Mouse (Mus musculus): ENCODE data around the gene Rbfox1.

The Rbfox1 gene

DNA sequence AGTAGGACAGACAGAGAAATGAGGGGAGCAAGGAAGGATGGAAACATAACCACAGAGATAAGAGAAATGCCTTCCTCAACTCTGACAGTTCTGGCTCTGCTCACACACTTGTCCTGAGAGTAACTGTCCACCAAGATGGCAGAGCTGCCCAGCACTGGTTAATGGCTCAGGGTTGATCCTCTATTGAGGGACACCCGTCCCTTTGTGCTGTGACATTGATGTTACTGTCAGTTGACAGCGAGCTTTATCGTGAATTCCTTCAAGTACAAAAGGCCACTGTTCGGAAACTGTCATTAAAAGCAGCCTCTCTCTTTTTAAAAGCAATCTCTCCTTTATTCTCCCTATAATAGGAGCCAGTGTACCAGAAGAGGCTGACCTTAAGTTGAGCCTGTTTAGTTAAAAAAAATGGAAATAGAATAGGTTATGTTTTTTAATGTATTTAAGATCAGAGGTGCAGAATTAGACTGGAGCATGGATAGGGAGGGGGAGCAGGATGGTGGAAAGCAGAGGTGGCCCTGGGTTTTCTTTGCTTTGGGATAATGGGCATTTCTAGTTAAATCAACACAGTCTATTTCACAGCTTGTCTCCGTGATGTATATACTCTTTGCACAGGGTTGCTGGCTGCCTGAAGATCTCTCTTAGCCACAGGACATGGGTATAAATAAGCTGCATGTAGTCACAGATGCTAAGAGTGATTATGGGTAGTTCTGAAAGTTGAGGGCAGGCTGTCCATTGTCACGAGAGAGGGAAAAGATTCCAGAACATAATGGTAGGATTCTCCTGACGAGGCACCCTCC lies 212.3 kb downstream of the Rbfox1 start:
- DNase-seq (ENCODE audit: low spot score): no peak

DNA sequence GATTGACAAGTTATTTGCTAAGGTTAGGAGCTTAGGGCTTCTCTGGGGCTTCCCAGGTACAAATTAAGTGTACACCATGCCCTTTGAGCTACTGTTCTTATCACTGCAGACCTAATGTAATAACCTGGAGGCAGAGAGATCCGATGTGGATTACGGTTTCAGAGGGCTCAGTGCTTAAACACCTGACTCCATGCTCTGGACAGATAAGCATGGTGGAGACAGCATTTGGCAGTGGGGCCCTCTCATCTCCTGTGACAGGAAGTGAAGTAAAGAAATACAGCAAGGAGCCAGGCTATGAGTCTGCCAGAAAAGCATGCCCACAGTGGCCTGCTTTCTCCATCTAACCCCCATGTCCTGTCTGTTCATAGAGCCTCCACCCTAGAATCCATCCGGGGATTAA lies 213.0 kb downstream of the Rbfox1 start:
- no peak for DNase-seq (ENCODE audit: low spot score)

DNA sequence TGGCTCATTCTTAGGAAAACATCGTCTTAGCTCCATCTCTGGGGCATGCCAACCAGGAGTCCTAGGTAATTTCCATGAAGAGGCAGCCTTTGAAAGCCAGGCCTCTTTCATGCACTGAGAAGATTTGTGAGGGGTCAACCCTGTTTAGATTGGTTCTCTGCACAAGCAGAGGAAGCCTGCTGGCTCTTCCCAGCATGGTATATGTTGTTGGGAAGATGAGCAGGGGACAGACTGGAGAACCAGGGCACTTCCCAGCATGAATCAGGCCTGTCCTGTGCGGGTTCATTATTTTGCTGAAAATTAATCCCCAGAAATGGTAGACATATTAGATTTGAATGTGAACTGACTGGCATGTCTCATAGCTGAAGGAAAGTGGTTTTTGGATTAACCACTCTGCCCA lies 214.4 kb downstream of the Rbfox1 start:
- DNase-seq (ENCODE audit: low spot score): no peak

DNA sequence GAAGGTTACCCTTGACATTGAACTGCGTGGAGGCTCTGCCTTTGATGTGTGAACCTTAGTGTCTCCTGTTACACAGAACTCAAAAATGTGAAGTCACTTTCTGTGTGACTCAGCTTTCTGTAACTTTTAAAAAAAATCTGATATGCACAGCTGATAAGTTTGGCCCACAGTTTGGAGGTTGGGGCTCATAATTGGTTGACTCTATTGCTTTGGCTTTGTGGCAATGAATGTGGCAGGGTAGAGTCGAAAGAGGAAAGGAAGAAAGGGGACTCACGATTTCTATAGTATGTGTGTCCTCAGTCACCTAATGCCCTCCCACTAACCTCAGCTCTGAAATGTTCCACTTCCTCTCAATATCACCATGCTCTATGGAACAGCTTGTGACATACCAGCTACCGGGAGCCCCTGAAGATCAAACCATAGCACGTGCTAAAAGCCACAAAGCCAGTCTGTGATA lies 215.3 kb downstream of the Rbfox1 start:
- DNase-seq (ENCODE audit: low spot score): no peak

DNA sequence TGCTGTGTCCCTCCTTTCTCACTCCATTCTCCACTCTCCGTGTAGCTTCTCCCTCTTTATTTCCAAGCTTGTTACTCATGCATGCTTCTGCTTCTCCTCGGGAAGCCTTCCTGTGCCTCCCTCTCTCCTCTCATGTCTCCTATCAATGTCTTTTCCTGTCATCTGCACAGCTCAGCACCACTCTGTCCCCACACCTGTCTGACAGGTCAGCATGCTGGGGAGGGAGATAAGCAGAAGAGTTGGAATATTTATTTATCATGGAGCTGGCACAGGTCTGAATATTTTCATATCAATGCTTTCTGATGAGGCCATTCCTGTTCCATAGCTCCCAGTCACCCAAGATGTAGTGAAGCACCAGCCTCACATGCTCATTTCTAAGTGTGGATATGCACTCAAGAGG lies 218.6 kb downstream of the Rbfox1 start:
- DNase-seq (ENCODE audit: low spot score): no peak

DNA sequence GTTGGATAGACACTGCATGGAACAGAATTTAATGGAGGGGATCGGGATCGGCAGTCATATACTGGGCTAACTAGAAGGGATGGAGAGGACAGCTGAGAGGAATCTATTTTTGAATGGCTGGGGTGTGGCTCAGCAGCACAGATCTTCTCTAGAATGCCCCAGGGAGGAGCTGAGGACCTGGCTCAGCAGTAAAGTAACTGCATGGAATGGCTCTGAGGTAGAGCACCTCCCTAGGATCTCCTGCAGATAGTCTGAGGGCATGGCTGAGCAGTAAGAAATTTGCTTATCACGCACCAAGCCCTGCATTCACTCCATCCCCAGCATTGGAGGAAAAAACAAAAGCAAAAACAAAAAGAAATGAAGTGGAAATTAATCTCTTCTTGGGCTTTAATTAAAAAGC lies 225.0 kb downstream of the Rbfox1 start:
- no peak for DNase-seq (ENCODE audit: low spot score)

DNA sequence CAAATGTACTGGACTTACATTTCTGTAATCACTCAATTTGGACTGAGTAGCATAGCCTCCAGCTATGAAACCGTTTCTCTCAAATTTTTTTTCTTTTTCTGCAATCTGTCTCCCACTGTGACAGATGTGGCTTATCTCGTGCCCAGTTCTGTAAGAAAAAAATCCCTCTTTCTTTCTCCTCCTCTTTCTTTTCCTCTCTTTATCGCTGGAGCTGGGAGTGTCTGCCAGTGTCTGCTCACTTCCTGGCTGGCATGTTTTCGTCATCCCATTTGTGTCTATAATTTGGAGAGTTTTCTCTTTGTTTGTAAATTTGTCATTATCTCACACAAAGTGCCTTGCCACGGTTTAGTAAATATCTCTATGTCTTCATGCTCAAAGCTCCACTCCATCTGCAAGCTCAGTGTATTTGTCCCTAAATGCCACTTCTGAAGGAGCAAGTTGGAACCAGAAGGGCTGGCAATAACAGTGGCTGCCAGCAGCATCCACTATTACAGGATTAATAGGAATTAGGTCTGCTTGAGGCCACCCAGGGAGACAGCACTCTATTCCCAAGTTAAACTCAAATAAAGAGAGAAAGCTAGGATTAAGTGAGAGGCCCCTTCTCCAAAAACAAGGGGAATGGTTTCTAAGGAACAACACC lies 228.8 kb downstream of the Rbfox1 start:
- DNase-seq (ENCODE audit: low spot score): no peak

DNA sequence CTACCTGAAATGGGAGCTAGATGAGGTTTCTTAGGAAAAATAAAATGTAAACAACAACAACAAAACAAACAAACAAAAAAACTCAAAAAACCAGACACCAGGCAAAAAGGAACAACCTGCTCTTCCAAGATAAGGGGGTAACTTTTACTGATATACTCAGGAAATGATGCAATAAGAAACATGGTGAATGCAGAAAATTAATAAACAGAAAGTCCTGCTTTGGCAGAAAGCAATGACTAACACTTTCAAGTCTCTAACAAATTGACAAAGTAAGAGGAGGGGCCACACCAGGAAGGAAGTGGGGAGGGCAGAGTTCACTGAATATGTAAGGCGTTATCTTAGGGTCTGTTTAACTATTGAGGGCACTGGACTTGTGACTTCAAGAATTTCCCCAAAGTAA lies 234.3 kb downstream of the Rbfox1 start:
- no peak for DNase-seq (ENCODE audit: low spot score)

DNA sequence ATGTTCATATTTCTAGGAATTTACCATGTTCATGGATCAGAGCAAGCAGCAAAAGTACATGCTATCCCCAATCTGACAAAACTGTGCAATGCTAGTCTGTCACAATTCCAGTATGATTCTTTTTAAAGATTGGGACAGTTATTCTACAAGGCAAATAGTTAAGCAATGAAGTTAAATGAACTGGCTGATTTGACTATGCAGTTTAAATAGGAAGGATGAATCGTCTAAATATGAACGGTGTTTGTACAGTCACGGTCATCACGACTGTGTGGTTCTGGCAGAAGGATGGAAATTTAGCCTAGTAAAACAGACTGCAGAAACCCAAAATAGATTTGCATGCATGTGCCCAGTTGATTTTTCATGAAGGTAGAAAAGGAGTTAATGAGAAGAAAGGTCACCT lies 236.1 kb downstream of the Rbfox1 start:
- DNase-seq (ENCODE audit: low spot score): no peak

DNA sequence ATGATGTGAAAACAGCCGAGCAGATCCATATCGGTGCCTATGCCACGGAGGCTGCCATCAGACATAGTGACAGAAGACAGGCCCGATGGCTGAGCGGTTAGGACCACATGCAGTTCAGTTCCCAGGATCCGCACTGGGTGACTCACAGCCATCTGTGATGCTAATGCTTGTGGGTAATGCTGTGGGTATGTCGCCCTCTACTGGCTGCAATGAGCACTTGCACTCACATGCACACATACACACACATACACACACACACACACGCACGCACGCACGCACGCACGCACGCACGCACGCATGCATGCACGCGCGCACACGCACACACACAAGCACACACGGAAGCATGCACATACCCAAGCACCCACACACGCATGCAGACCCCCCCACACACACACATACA lies 237.7 kb downstream of the Rbfox1 start:
- DNase-seq (ENCODE audit: low spot score): no peak

DNA sequence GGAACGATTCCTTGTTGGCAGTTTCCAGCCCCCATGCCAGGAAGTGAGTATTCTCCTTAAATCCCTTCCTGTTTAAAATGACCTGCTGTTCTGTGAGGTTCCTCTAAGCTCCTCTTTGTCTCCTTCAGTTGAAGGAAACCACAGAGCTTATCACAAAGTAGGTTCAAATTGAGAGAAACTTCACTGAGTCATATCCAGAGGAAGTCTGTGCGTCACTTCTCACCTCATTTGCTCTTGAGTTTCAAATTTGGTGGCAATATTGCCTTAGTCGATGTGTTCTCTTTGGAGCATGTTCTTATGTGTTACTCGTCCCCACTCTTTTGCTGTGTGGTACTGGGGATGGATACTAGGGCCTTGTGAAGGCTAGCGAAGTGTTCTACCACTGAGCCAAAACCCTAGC lies 243.2 kb downstream of the Rbfox1 start:
- no peak for DNase-seq (ENCODE audit: low spot score)

DNA sequence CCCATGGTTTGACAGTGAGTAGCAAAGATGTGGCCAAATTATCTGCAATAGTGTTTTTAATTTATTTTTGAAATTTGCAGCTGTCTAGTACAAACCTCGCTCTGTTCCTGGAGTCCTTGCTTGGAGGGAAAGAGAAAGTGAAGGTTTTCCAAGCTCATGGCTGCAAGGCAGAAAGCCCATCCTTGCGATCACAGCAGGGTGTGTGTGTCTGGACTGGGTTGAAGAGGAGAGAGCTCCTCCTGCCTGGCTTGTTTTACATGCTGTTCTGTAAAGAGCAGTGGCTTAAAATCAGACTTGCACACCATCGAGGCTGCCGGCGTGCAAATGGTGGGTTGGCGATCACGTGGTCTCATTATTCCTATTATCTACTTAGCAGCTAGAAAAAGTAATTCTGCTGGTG lies 249.9 kb downstream of the Rbfox1 start:
- DNase-seq (ENCODE audit: low spot score): no peak

DNA sequence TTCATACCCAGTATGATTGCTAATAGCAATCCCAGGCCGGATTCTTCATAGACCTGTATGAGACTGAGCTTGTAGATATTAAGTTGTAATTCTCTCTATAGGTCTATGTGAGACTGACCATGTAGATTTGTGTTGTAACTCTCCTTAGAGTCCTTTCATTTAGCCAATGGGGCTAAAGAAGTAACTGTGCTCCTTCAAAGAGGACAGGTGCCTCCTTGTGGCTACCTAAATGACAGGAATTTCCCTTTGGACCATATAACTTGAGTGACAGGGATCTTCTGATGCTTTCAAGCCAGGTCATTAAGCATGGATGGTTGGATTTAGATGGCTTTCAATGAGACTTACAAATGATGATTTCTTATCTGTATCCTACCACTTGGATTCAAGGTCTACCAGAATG lies 254.3 kb downstream of the Rbfox1 start:
- no peak for DNase-seq (ENCODE audit: low spot score)

DNA sequence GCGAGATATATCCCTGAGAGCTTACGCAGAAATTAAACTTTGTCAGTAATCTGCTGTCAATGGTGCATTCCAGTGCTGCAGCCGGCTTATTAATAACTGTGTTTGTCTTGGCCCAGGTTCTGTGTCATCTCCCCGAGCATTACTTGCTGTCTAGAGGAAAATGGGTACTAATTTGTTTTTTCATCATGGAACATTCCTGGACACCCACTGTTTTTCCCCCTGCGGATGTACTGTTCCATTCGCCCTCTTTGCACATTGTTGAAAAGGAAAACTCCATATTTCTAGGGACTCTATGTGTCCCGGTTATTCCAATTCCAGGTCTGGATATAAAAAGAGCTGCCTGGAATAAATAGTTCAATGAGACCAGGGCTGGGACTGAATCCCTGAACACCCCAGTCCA lies 262.8 kb downstream of the Rbfox1 start:
- DNase-seq (ENCODE audit: low spot score): no peak

DNA sequence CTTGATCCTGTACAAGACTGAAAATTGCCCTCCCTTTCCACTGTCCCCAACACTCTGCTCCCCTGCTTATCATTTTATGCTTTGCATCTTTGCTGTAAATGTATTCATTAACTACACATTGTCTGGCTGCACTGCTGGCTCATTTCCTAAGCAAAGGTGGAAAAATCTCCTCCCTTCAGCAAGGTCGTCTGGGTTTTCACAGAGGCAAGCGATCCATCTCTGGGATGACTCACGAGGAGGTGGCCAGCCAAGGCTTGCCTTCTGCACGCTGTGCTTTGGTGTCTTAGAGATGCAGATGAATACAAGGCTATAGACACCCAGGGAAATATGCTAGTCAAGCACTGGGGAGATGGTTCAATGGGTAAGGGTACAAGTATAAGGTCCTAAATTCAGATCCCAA lies 264.2 kb downstream of the Rbfox1 start:
- no peak for DNase-seq (ENCODE audit: low spot score)

DNA sequence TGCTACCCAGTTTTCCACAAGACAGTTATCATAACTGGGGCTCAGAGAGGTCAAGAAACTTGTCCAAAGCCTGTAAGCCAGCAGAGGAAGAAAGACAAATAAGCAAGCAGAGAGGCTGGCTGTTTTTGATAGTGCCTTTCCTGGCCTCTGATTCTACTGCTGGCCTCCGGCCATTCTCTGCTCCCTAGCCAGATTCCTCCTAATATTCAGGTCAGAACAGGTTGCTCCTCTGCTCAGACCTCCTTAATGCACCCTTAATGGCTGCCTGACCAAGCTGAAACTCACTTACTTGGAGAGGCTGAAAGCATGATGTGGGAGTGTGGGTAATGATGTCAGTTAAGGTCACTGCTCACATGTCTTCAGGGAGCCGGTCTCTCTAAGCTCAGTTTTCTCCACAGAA lies 270.4 kb downstream of the Rbfox1 start:
- DNase-seq (ENCODE audit: low spot score): no peak

DNA sequence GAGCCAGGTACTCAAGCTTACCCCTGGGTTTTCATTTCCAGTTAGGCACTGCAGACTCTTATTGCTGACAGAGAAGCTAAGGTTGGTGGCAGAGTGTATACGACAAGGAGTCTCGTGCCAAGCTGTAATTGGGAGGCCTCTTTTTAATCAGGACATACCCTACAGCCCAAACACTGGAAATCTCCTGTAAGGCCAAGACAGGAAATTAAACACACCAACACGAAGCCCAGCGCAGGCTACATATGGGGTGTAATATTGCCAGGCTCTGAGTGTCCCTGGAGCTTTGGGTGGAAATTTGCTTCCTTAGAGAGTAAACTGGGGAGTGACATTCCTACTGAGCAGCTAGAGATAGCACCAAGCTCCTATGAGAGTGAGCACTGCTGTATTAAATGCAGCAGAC lies 279.3 kb downstream of the Rbfox1 start:
- DNase-seq (ENCODE audit: low spot score): no peak

DNA sequence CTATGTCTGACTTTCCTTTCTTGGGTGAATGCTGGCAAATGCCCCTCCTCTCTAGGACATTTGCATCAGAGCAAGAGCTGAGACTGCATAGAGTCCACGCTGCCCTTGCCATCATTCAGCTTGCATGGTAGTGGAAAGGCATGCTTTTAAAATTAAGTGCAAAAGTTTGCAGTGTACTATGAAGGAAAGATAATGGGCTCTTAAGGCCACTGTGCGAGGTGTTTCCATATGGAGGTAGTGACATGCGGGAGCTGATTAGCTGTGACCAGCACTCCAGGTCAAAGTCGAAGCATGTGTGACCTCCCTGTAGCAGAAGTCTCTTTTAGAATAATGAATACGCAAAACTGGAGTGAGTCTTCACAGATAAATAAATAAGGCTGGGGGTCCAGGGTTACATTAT lies 284.2 kb downstream of the Rbfox1 start:
- no peak for DNase-seq (ENCODE audit: low spot score)

DNA sequence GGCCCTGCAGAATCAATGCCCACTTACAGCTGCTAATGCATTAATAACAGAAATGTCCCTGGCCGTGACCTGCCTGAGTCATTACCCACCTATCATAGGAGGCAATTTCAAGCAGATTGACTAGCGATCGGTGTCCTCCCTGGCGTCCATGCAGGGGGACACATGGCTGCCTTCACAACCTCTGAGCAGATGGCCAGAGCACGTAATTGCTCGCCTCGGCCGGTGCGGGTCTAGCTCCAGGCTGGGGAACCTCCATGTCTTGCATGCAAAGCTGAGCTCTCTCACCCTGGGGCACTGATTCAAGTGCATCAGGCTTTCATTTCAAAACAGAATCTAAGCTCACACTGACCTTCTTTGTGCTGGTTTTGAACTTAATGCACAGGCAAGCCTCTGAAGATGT lies 295.7 kb downstream of the Rbfox1 start:
- no peak for DNase-seq (ENCODE audit: low spot score)

DNA sequence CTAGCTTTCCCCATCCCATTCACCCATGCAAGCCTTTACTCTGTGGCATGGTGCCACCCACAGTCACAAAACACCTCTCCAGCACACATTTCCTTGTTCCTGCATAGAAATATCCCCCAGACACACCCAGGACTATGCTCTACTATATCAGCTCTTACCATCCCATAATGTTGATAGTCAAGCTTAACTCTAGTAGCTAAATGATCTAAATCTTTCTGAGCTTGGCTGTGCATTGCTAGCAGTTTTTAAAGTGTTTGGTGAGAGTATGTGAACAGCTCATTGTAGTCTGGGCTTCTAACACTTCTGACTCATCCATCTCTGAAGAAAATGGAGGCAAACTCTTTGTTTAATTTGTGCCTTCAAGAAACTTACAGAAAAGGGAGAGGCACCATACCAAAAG lies 297.2 kb downstream of the Rbfox1 start:
- no peak for DNase-seq (ENCODE audit: low spot score)

DNA sequence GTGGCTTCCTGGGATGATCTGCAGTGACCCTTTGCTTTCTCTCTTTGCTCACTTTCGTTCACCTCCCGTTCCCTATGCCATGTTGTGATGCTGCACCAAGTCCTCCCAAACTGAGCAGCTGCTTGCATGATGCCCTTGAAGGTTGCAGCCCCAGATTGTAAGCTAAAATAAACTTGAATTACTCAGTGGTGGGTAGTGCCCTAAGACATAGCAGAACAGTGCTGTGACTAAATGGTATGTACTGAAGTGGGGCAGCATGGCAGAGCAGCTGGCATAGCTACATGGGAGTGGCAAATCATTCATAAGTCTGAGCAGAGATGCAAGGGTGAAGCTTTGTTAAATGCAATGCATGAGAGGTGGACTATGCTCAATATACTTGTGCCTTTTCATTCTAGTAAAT lies 307.2 kb downstream of the Rbfox1 start:
- DNase-seq (ENCODE audit: low spot score): no peak

DNA sequence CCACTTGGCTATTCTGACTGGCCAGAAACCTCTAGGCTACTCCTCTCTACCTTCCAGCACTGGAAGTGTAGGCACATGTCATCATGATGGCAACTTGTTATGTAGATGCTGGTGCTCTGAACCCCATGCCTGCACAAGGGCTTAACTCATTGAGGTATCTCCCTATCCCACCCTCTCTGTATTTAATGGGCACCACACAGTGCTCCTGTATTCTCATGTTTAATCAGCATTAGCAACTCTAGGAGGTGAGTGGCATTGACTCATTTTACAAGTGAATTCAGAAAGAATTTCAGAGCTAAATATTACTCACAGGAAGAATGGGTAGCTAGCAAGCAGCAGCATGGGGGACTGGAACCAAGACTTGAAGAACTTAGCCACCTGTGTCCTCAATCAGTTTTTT lies 321.3 kb downstream of the Rbfox1 start:
- DNase-seq (ENCODE audit: low spot score): no peak

DNA sequence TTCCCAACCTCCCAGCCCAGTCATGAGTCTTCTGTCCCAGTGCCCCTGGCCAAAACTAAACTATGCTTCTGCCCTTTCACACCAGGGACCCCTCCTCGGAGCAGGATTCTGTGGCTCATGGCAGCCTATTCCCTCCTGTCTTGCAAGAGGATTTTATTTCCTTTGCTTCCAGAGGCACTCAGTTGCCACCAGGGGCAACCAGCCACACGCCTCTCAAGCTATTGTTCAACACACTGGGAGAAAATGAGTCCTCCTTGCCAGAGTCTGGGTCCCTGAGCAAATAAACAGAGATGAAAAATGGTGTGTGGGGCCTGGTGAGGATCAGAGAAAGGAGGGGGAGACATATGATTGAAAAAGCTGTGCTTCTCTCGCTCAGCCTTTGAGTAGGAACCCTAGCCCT lies 327.8 kb downstream of the Rbfox1 start:
- DNase-seq (ENCODE audit: low spot score): no peak

DNA sequence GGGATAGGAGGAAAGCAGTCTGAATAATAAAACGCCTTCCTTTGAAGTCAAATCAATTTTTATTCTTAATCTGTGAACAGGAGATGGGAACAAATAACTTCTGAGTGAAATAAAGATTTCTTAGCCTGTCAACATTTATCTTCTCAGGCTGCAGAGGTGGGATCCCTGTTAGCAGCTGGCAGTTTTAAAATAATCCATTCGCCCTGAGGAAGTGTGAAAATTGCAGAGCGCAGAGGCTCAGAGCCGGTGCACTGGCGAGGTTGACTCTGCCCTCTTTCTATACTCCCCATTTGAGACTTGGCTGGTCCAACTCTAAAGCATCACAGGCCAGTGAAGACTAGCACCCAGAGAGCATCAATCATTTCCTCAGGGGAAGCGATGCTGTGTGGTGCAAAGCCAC lies 342.3 kb downstream of the Rbfox1 start:
- no peak for DNase-seq (ENCODE audit: low spot score)

All from urinary bladder, postnatal 10 days (tissue).